Mouse (Mus musculus): Measurements from ENCODE around the gene Ptger2.
A peak's percentile ranks its signal among the peaks of the same experiment; 100 is the strongest.
"Not testable (repeated sequence)": the region's sequence is repeated elsewhere in the genome, so short reads cannot be mapped to it uniquely, and the experiment has no call there.

Gene Ptger2

DNA sequence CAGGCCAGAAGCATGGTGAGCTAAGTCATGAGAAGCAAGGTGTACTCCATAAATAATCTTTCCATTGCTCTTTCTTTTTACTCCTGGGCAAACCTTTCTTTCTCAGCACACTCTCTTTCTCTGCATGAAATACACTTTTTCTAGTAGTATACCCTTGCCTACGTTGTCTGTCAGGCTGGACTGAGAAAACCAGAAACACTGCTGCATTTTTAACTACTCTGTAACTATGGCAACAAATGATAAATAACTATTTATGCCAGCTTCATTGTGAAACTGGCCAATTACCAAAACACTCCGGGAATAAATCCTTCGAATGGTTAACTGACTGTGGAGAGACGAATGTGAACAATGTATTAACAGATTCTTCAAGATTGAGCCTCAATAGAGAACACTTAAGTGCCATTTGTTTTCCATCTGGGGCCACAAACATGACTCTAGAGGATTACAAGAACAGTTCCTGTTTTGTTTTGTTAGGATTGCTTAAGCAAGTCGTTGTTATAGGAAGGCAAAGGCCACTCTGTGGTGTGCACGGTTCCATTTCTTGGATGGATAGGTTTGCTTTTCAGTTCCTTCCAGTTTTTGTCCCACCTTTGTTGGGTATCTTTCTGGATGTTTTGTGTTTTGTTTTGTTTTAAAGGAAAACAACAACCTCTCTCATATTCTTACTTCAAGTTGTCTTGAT lies at the start of gene Ptger2:
Gene Ptger2, plus strand, starts transcription at position 522 of the 682 bp plus-strand sequence.
- DNase-seq (ENCODE audit: inconsistent age in 2 of 2, low spot score in 1 of 2): not testable (repeated sequence)

DNA sequence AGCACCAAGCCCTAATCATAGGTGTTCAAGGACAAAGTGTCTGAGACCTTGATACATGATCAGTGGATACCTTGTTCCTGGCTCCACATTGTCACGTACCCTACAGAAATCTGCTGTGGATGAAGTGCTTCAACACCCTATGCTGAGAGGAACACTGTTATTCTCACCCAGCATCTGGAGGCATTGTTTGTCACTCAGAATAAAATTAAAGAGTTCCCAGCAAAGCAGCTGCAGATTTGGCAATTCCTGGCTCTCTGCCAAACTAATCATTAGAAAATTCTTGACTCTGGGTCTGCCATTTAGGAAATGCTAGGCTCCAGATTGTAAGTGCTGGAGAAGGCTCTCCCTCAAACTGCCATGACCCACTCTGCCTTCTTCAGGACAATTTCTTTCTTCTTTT lies 27.2 kb upstream of the Ptger2 start:
- DNase-seq (ENCODE audit: inconsistent age in 2 of 2, low spot score in 1 of 2): no peak

DNA sequence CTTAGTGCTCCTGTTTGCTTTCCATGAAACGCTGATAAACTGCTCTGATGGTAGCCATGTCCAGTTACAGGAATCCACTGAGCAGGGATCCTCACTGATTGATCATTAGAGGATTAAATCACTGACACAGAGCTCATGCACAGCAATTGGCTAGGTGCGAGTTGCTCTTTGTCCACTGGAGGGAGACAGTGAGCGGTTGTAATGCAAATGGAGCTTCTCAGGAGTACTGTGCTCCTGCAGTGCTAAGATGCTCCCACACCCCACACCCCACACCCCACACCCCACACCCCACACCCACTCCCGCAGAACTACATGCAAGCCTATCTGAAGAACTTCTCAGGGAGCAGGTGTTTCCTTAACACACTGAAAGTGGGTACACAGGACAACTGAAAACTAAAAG lies 10.7 kb upstream of the Ptger2 start:
- peak; percentile 38 to 83 for DNase-seq (ENCODE audit: inconsistent age in 2 of 2, low spot score in 1 of 2)

DNA sequence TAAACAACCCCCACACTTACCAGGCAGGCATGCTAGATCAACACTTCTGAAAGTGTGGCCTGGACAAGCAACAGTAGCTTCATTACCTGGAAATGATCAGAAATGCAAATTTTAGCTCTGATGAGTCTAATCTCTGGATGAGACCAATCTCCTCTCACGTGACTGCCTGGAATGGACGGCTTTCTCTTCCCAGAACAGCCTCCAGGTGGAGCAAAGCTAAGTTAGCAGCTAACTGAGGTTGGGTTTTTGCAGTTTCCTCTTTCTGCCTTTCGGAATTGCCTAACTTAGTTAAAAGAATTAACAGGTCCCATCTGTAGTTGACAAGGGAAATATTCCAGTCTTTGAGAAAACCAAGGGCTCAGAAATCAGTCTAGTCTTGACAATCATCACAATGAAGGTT lies 8.1 kb upstream of the Ptger2 start:
- DNase-seq (ENCODE audit: inconsistent age in 2 of 2, low spot score in 1 of 2): peak; percentile 17 to 70

DNA sequence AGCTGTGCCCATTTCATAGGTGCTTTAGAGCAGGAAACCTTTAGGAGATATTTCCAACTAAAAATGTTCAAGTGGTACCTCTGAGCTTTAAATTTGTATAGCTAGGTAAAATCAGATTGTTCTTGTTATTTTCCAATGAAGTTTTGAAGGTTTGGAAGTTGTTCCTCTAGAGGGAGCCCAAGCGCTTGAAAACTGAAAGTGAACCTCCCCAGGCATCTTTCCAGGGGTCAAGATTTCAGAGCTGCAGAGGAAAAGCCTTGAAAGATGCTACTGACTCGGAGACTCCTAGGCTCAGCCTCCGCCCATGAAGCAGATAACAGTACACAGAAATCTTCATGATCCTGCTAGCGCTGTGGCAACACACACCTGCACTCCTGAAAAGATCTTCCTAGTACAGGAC lies 6.5 kb upstream of the Ptger2 start:
- peak; percentile 14 to 84 for DNase-seq (ENCODE audit: inconsistent age in 2 of 2, low spot score in 1 of 2)

DNA sequence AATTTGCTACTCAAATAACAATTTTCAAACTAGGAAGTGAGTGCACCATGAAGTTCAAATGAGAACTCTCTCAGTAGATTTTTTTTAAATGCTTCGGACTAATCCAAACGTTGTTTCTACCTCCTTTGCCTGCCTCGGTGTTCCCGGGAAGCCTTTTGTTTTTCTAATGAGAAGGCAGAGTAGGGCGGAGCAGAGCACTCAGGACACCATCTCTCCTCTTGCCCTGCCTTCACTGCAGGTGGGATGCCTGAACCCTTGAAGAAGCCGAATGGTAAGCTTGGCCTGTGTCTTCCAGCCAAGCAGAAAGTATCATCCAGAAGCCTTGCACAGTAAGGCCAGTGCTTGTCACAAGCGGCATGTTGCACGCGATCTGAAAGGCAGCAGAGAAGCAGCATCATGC lies 3.9 kb upstream of the Ptger2 start:
- no peak for DNase-seq (ENCODE audit: inconsistent age in 2 of 2, low spot score in 1 of 2)

DNA sequence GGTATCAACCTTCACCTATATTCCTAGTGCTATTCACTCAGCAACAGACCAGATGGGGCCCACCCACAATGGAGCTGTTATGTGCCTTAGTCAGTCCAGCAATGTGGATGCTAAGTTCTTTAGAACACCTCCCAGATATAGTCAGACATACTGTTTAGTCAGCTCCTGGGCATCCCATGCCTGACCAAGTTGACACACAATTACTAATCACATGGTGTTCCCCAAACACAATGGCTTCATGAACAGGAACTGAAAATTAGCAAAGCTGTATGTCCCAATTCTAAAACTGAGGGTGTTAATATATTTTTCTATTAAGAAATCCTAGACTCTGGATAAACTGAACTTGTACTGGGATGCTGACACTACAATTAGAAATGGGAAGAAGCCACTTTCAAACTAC lies 1.7 kb upstream of the Ptger2 start:
- no peak for DNase-seq (ENCODE audit: inconsistent age in 2 of 2, low spot score in 1 of 2)

DNA sequence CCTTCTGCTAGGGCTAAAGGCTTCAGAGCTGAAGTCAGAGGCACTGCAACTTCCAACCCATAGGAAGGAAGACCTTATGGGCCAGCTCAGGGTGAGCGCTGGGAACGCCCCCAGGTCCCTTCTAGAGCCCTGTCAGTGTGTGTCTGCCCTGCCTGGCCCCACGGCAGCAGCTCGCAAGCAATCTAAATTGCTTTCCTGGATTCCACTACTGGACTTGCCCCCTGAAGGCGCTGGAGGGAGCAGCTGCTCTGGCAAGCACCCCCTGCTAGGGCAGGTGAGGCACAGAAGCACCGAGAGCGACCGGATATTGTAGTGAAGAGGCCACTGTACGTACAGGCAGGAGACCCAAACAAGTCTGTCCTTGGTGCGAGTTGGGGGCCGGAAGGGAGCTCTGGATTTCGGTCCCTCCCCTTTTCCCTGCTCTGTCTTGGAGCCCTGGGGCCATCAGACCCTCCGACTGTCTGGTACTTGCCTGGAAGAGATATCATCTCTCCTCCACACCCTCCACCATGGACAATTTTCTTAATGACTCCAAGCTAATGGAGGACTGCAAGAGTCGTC lies 541 bp downstream of the Ptger2 start:
- DNase-seq (ENCODE audit: inconsistent age in 2 of 2, low spot score in 1 of 2): peak in 1 of 2 experiments; percentile 53

DNA sequence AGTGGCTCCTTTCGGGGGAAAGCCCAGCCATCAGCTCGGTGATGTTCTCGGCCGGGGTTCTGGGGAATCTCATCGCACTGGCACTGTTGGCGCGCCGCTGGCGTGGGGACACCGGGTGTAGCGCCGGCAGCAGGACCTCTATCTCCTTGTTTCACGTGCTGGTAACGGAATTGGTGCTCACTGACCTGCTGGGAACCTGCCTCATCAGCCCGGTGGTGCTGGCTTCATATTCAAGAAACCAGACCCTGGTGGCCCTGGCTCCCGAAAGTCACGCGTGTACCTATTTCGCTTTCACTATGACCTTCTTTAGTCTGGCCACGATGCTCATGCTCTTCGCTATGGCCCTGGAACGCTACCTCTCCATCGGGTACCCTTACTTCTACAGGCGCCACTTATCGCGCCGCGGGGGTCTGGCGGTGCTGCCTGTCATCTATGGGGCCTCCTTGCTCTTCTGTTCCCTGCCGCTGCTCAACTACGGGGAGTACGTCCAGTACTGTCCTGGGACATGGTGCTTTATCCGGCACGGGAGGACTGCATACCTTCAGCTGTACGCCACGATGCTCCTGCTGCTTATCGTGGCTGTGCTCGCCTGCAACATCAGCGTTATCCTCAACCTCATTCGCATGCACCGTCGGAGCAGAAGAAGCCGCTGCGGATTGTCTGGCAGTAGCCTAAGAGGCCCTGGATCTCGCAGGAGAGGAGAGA lies 1.2 kb downstream of the Ptger2 start:
- peak in 1 of 2 experiments; percentile 30 for DNase-seq (ENCODE audit: inconsistent age in 2 of 2, low spot score in 1 of 2)

DNA sequence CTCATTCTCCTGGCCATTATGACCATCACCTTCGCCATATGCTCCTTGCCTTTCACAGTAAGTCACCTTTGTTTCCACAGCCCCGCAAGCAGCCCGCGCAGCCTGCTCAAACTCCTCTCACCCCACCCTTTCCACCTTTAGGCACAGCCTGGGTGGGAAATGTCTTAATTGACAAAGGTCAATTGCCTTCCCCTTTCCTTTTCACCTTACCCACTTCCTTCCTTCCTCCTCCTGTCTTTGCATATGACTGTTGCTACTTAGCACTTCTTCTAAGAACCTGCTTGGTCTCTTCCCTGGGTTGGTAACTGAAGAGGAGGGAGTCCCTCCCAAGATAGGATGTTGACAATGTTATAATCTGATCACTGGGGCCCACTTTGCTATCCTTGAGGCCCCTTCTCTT lies 1.8 kb downstream of the Ptger2 start:
- DNase-seq (ENCODE audit: inconsistent age in 2 of 2, low spot score in 1 of 2): no peak

DNA sequence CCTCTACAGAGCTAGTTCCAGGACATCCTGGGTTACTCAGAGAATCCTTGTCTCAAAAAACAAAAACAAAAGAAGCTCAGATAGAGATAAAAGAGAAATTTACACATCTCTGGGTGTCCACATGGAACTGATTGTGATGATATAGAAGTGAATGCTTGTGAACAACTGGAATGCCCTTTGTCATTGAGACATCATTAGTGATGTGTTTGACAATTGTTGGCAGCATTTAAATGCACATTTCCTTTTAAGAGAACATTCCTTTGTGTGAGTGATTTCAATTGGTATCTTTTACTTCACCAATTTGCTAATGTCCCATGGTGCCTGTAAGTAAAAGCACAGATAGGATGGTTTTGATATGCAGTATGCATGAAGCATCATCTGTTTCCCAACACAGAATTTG lies 6.3 kb downstream of the Ptger2 start:
- no peak for DNase-seq (ENCODE audit: inconsistent age in 2 of 2, low spot score in 1 of 2)

DNA sequence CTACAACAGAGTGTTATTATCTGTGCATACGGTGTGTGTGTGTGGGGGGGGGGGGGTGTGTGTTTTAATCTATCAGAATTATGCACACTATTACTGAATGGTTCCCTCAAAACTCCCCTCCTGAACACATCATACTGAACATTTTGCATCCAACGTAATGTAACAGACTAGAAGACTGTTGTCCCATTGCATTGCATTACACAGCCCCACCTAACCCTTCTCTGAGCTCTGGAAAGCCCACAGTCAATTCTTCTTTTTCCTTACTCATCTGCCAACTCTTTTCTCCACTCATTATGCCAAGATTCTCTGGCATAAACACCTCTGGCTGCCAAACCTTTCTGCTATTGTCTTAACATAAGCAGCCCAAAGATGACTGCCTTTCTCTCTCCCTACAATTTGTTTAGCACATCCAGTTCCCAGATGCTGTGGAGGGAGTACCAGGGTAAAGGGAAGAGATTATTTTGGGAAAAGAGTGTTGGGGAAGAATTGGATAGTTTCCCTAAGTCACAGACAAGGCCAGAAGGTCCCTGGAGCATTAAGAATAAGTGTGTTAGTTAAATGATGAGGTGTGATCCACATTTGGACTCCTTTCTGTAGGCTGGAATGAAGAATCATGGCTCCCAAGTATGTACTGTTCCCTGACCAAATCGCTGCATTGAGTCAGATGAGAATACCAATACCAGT lies 12.2 kb downstream of the Ptger2 start:
- no peak for DNase-seq (ENCODE audit: inconsistent age in 2 of 2, low spot score in 1 of 2)

DNA sequence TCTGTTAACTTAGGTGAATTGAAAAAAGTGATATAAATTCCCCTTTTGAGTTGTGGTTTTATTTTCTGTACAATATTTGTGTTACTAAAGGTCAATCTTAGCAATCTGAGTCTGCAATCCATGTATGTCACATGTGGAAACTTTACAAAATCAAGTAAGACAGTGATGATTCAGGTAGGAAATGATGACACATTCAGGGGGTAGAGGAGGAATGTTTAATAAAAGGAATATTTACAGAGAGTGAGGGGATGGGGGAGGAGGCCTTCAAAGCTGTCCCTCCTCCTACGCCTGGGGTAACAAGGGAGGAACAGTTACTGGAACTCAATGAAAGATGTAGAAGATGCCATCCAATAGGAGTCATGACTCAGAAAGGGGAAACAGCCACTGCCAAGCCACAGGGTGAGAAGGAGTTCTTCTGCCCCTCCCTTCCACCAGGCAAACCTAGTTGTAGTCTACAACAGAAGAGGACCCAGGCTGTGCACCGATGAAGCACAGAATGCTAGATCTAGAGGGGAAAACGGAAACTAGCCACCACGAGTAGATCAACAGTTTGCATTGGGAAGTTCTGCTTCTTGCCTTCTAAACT lies 17.8 kb downstream of the Ptger2 start:
- DNase-seq (ENCODE audit: inconsistent age in 2 of 2, low spot score in 1 of 2): no peak

DNA sequence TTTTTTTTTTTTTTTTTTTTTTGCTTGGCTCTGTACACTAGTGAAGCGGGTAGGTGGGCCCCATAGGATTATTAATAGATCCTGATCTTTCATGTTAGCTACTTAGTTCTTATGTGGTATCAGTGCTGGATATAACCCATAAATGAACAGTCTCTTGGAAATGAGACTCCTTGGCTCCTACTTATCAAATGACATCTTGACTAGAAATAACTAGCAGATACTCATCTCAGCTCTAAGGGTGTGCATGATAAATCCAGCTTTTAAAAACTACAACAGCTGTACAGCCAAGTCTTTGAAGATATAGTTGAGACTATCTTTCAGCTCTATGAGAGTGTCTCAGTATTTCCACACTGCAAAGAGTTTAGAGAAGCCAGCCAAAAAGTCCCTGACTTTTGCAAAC lies 21.2 kb downstream of the Ptger2 start:
- no peak for DNase-seq (ENCODE audit: inconsistent age in 2 of 2, low spot score in 1 of 2)

DNA sequence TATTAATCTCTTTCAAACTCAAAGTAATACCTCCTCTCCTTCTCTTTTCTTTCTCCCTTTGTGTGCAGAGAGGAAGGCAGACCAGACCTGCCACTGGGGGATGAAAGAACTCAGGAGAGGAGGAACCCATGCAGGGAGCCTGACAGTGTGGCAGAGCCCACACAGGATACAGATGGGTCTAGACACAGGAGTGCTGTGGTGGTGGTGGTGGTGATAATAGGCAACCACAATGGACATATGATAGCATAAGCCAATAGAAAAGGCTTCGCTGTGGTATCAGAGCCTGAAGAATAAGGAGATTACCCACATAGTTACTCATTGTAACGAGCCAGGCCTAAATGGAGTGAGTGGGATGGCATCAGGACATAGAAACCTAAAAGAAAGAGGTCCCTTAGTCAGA lies 23.3 kb downstream of the Ptger2 start:
- DNase-seq (ENCODE audit: inconsistent age in 2 of 2, low spot score in 1 of 2): no peak

DNA sequence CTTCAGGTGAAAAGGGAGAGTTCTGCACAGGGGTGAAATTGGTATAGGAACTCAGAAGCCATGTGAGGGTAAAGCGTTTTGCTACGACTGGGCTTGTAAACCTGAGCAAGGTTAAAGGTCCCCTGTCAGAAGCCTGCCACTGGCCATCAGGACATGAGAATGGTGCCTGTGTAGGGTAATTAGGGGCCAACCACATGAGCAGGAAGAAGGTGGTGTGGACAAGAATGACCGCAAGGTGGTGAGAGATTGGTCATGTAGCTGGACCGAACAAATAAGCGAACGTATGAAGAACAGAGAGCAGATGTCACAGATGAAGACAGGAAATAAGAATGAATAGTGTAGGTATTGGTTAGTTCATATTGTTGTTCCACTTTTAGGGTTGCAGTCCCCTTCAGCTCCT lies 23.7 kb downstream of the Ptger2 start:
- no peak for DNase-seq (ENCODE audit: inconsistent age in 2 of 2, low spot score in 1 of 2)

DNA sequence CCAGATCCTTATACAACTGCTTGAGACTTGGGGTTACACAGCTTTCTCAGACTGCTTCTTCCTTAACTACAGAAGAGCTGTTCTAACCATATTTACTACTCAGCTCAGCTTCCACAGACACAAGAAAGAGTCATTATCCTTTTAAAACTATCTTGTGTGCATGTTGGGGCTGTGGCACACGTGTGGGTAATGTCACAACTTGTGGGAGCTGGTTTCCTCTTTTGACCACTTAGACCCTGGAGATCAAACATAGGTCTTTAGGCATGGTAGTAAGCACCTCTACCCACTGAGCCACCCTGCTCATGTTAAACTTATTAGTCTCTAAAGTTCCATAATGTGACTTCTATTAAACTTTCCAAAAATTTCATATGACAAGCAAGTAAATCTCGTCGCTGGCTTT lies 33.6 kb downstream of the Ptger2 start:
- no peak for DNase-seq (ENCODE audit: inconsistent age in 2 of 2, low spot score in 1 of 2)

DNA sequence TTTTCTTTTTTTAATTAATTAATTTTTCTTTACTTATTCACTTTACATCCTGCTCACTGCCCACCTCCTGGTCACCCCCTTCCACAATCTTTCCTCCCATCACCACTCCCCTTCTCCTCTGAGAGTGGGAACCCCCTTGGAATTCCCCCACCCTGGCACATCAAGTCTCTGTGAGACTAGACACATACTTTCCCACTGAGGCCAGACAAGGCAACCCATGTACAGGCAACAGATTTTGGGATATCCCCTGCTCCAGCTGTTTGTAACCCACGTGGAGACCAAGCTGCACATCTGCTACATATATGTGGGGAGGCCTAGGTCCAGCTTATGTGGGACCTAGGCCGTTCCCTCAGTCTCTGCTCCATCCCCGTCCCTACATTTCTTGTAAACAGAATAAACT lies 46.3 kb downstream of the Ptger2 start:
- no peak for DNase-seq (ENCODE audit: inconsistent age in 2 of 2, low spot score in 1 of 2)

DNA sequence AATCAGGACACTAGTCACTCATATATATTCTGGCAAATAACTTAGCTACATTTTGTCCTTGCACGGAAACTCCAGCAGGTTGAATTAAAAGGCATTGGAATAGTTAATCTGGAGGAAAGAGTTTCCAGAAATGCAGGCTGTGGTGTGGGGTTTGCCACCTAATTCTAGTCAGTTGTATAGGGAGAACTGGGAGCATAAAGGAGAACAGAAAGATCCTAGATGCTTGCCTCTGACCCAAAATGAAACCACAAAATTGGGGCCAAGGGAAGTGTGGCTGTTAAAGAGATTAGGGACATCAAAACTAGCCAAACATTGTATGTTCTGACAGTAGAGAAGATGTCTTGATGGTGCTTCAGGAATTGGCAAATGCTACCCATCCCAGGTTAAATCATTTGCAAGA lies 48.6 kb downstream of the Ptger2 start:
- no peak for DNase-seq (ENCODE audit: inconsistent age in 2 of 2, low spot score in 1 of 2)

DNA sequence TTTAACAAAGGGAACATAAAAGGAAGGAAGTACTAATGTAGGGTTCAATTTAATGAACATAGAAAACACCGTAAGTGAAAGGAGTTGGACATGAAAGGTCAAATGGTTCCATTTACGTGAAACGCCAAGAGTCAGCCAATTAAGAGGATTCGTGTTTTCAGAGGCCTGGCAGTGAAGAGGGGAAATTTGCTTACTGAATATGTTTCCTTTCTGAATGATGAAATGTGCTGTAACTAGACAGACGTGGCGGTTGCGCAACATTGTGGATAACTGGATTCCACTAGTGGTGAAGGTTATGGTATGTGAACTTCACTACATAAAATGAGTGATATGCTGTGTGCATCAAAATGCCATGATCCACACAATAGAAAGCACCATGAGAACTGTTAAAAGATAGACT lies 50.1 kb downstream of the Ptger2 start:
- DNase-seq (ENCODE audit: inconsistent age in 2 of 2, low spot score in 1 of 2): no peak

DNA sequence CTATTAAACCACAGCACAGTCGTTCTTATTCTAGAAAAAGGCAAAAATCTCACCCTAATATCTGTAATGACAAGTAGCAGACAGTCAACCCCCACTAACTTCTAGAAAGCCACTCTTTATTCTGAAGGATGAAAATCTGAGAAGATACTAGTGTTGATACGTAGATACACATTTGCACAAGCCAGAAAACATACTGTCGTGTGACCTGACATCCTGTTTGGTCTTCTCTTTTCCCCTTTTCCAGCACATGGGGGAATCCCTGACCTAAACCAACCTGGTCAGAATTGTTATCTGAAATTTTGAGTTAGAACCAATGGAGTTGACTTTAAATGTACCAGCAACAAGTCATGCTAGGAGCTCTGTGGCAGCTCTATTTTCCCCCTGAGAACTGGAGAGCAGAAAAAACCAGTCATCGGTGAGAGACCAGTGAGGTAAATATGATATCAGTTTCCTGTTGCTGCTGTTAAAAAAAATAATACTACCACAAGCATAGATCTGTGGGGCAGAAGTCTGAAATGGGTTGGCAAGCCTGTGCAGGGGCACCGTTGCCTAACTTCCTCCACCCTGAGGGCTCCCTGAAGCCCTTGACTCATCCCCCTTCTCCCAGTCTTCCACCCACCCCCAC lies 53.0 kb downstream of the Ptger2 start:
- DNase-seq (ENCODE audit: inconsistent age in 2 of 2, low spot score in 1 of 2): no peak

Data from adrenal gland, adult (tissue).